Mouse (Mus musculus) ovary, postnatal 36 days (tissue): ENCODE measurements around the gene Grcc10.

Experiments
- DNase-seq: peaks from one replicate; pipeline ENCODE4 v3.0.0; 2022; ENCODE audit warnings: low spot score, mixed read lengths

Gene Grcc10

DNA sequence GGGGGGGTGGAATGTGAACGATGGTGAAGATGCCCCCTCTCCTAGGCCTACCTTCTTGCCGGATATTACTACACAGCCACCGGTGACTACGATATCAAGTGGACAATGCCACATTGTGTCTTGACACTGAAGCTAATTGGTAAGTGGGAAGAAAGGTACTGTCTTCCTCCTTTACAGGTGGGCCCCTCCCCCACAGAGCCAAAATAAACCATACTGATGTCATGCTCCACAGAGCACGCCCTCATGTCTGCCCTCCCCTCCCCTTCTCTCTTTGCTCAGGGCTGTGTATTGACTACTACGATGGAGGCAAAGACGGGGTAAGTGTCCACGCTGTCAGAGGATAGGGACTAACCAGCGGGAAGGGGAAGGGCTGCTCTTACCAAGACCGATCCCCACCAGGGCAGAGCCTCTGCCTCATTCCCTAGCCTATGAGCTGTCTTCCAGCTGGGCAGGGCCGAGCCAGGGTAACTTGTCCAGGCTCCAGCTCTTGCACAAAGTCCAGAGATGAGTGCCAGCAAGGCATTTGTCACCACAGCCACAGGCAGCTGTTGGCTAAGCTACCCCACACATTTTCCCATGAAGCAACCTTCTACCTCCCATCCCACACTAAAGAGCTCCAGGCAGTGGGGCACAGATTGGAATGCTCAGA is 41.1 kb downstream of the Grcc10 start:
- peak; percentile 54 for DNase-seq

DNA sequence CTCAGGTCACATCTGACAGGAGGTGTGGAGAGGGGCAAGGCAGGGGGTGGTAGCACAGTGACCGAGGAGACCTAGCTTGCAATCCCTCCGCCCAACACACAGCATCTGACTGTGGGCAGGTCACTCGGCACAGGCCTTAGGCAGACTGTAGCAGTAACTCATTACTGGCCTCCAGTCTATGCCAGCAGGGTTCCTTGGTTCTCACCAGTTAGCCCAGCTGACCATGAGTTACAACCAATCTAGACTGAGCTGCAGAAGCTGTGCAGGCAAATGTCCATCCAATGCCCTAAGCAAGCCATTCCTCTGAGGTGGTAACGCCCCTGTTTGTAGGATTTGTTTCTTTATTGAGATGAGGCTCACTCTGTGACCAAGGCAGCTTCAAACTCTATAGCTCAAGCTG is 41.8 kb downstream of the Grcc10 start:
- no peak for DNase-seq

GRCm38 (mm10) chr6:124698751-124699150 is 42.4 kb downstream of the Grcc10 start:
- no peak for DNase-seq

DNA sequence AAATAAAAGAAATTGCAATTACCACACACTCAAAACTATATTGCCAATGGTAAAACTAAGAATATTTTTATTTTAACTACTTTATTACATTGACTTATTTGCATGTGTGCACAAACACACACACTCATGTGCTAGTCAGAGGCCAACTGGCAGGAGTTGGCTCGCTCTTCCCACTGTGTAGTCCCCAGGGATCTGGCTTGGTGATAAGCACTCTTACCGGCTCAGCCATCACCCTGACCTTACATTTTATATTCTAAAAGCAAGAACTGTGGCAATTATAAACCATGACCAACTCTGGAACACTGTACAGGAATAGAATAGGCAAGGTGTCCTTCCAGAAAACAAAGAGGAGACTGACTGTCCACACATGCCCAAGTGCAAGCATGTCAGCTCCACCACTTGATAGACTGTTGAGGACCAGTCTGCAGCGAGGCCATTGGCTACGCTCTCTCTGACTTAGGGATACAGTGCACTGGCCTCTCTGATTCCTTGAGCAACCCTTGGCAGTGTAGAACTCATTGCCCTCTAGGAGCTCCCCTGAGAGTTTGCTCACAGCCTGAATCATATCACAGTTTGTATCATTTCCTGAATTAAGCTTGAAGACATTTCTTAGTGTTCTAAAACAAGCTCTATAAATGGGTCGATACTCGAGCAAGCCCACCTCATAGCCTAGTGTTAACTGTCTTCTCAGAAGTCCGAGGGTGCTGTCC is 44.6 kb downstream of the Grcc10 start:
- no peak for DNase-seq

DNA sequence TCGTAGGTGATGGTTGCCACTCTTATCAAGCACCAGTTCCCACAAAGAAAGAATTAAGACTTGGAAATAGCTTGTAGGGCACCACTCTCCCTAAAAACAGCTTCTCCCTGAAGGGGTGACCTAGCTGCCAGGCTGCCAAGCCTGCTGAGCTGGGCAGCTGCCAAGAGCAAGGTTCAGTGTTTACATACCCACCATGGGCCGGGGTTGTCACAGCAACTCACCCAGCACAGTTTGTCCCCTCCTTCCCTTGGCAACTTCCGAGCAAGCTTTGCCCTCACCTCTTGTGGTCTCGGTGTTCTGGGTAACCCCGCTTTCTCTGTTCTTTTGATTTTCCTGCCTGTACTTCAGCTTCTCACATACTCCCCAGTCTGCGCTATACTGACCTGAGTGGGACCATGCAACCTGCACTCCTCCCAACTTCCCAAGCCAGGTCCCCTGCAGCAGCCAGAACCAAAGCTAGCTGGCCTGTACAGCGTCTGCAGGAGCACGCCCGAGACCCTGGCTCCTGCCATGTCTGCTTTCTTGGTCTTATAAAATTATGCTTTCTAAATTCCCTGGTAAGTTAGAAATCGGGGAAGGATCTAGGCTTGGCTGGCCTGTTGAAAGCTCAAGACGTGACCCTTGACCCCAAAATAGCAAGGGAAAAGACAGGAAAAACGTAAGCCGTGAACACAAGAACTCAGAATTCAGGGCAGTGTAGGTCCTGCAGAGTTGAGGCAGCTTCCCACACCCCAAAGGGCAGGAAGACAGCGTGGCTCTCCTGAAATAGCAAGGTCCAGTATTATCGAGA is 46.8 kb downstream of the Grcc10 start:
- DNase-seq, result peak; percentile 77

- DNase-seq, result no peak
Observed at GRCm38 (mm10) chr6:124693243-124693981, 47.8 kb downstream of the Grcc10 start.

GRCm38 (mm10) chr6:124690517-124690916 is 50.7 kb downstream of the Grcc10 start:
- no peak for DNase-seq
